Mouse (Mus musculus) spleen, adult 12 weeks (tissue): Measurements from ENCODE around the gene Rffl.
A peak's percentile ranks its signal among the peaks of the same experiment; 100 is the strongest.

ENCODE experiments used
- DNase-seq: peaks from one replicate; pipeline ENCODE4 v3.0.0; 2022; ENCODE audit warnings: low spot score

Gene Rffl

GRCm38 (mm10) chr11:82874924-82875323, 3.9 kb upstream of the Rffl start:
- no peak for DNase-seq

GRCm38 (mm10) chr11:82870173-82871030, 608 bp downstream of the Rffl start:
- DNase-seq, result no peak

DNA sequence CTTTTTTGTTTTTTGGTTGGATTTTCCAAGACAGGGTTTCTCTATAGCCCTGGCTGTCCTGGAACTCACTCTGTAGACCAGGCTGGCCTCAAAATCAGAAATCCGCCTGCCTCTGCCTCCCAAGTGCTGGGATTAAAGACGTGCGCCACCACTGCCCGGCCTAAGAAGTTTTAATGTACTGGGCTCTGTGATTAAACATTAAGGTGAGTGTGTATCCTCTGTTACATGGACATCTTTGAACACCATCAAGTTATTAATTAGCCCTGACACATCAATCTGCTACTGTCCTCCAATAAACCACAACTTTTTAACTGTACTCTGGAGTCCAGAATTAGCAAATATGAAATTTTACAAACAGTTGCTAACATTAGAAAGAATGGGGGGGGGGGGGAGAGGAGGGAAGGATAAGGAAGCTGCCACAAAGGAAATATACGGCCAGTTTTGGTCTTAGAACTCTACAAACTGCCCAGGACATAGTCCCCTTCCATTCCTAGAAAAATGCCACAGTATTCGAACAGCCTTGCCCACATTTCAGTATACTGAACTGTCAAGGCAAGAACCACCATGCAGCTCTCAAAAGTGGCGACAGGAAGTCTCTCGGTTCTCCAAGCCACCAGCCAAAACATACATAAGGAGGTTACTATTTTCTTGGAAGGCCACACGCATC, 1.4 kb downstream of the Rffl start:
- DNase-seq, result peak; percentile 21

GRCm38 (mm10) chr11:82867956-82868355, 3.1 kb downstream of the Rffl start:
- no peak for DNase-seq

- no peak for DNase-seq
Measured at GRCm38 (mm10) chr11:82866850-82867564, 4.0 kb downstream of the Rffl start.

- DNase-seq, result no peak
Measured at GRCm38 (mm10) chr11:82865957-82866356, 5.1 kb downstream of the Rffl start.

GRCm38 (mm10) chr11:82863488-82863931, 7.5 kb downstream of the Rffl start:
- no peak for DNase-seq

DNA sequence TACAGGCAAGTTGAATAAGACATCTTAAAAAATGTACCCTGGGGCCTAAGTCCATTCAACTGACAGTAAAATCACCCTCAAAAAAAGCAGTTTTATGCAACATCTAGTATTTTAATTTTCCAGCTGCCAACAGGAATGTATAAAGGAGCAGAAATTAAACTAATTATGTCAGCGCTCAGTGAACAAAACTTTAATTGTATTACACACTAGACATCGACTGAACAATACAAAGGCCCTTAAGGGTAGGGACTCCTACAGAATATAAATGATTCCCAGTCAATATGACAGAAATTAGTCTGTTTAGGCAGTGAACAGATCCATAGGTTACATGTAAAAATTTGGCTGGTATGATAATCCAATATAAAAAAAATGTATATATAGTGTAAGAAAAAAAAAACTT, 8.0 kb downstream of the Rffl start:
- no peak for DNase-seq

GRCm38 (mm10) chr11:82862638-82863037, 8.4 kb downstream of the Rffl start:
- DNase-seq, result no peak

DNA sequence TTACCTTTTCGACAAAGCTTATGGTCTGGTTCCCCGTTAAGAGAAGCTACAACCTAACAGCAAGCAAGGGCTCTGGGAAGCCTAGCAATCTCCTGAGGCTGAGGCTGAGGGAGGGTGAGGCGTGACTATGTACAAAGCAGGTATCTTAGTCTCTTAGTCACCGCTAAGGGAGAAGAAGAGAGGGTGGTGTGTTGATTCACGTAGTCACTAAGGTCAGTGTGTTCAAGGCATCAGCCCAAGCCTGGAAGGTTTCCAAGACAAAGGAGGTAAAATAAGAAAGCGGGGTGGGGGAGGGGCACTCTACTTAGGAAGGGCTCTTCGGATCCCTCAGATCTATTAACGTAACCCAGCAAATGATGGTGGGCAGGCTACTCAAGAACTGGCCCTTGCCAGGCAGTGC, 9.5 kb downstream of the Rffl start:
- no peak for DNase-seq

DNA sequence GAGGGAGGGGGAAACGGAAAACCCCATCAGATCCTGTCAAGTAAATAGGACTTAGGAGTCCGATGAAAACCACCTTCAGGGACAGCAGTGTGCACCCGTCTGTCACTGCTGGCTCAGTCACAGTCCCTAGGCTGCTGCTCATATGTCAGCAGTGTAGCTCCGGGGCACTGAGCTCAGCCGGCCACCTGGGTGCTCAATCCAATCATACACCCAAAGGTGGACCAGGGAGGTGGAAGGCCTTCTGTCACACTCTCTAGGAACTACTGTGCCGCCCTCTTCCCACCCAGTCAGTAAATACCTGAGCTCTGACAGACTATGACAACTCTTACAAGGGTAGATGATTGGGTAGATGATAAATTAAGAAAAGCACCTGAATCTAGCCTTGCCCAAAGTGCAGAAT, 10.3 kb downstream of the Rffl start:
- no peak for DNase-seq

DNA sequence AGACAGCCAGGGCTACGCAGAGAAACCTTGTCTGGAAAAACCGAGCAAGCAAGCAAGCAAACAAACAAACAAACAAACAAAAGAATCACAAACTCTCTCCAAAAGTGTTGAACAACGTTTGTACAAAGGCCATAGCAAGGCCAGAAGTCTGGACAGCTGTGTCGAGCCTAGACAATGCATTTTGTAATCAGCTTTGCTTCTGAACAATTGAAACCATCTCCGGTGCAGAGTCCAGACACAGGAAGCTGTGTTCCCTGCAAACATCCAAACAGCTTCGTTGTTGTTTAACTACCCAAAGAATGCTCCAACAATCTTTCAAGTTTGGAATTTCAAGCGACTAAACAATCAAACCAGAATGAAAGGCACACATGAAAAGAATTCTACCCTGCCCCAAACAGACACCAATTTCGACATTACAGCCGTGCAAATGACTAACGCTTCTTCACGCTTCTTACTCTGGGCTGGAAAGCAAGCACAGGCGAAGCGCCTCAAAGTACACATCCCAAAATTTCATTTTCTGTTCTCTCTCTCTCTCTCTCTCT, 13.6 kb downstream of the Rffl start:
- no peak for DNase-seq

DNA sequence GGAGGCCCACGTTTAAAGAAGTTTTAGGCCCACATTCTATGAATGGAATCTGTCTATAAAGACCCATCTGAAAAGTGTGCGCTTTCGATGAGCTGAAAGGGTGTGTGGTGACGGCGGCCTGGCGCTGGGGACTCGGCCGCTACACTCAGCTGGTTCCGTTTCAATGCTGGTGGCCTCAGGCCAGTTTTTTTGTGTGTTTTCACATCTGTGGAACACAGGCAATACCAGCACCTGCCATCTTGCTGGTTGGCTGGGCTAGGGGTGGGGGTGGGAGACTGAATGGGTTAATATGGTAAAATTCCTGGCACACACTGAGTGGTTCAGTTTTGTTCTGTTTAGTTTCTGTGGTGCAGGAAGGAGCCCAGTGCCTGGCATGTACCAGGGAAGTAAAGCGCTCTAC, 15.0 kb downstream of the Rffl start:
- no peak for DNase-seq

DNA sequence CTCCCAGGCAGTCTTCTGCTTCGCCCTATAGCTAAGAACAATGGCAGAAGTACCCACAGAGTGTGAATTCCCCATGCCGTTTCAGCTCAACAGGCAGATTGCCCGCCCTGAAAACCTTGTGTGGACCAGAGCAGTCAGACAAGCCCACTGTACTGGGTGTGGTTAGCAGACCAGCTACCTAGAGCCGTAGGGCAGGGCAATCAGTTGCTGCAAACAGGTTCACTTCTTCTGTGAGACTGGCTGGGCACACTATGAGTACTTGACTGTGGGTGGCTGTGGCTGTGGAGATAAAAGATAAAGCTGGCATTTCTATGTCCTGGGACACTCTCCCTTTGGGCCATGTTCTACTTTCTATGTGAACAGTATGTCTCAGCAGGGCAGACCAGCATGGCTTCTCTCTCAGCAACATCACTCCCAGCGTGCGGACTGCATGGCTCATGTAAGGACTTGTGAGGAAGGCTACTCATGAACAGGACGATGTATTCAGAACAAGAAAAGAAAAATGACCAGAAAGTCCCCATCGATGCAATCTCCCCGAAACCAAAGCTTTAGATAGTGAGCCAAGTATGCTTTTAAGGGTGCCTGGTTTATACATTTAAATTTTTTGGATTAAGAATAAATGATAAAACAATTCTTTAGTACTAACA, 15.6 kb downstream of the Rffl start:
- DNase-seq, result peak; percentile 46

- no peak for DNase-seq
Measured at GRCm38 (mm10) chr11:82854111-82854510, 16.9 kb downstream of the Rffl start.

GRCm38 (mm10) chr11:82852958-82853357, 18.1 kb downstream of the Rffl start:
- no peak for DNase-seq

DNA sequence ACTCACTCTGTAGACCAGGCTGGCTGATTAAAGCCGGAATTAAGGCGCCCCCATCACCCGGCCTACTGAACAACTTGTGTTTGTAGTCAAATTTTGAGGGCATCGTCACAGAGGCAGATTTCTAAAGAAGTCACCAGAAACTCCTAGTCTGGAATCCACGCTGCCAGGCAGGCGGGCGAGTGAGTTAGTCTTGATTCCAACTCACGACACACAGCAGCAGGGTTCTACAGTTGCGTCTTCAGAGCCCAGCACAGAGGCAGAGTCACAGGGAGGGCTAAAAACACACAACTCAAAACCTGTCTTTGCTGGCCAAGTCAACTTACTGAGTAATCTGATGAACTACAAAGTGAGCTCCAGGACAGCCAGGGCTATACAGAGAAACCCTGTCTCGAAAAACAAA, 18.5 kb downstream of the Rffl start:
- no peak for DNase-seq

DNA sequence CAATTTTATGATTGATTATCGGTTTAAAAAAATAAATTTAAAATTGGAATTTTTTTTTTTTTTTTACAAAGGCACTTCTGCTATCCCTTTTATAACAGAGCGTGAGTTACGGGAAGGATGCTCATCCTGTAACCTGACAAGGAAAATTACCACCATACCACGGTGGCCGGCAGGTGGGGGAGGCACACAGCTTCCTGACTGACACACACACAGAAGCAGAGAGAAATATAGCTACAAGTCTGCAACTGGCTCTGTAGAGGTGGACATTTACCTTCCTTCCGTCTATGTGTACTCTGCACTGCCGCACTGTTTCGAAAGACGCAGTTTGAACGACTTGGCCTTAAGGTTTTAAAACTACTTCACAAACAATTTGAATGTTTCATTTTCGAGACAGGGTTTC, 18.9 kb downstream of the Rffl start:
- no peak for DNase-seq

GRCm38 (mm10) chr11:82850259-82850658, 20.8 kb downstream of the Rffl start:
- no peak for DNase-seq

- DNase-seq, result peak; percentile 58
Measured at GRCm38 (mm10) chr11:82847571-82848000, 23.4 kb downstream of the Rffl start.

DNA sequence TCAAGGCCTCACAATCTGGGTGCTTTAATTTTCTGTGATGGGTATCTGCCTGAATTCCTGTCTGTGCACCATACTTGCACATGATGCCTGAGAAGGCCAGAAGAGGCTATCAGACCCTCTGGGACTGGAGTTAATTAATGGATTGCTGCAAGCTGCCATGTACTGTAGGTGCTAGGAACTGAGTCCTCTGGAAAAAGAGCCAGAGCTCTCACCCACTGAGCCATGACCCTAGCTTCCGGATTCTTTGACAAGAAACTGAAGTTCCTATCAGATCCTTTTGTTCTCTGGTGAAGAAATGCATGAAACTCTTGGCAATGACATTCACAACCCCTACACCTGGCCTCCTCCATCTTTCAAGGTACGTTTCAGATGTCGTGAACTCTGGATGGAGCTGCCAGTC, 24.1 kb downstream of the Rffl start:
- DNase-seq, result no peak

DNA sequence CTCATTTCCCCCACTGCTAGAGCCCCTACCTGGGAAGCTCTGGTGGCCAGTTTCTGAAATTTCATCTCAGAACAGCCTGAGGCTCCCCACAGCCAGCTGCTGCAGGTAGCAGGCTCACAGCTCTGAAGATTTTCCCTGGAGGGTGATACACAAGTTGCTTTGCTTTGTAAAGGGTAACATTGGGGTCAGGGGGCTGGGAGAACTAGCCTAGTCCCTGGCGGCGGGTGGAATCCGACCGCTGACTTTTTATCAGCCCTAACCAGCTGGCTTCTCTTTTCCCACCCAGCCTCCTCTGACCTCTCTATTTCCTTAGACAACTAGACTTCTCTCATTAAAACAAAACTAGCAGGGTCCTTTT, 25.0 kb downstream of the Rffl start:
- peak; percentile 64 for DNase-seq
